Mouse (Mus musculus) c-Kit-positive CD71-positive TER-119-positive erythroid progenitor cells, embryonic 14.5 days (primary cell): Measurements from ENCODE around the gene Zc3h12c.

Experiments
- DNase-seq: peaks from one replicate; pipeline ENCODE4 v3.0.0-alpha.2; 2013; ENCODE audit warnings: low spot score

Zc3h12c gene

GRCm38 (mm10) chr9:52165706-52166090 lies 2.7 kb downstream of the Zc3h12c start:
- DNase-seq: no peak

- DNase-seq: no peak
These were observed 3.2 kb downstream of the Zc3h12c start for GRCm38 (mm10) chr9:52165076-52165705.

DNA sequence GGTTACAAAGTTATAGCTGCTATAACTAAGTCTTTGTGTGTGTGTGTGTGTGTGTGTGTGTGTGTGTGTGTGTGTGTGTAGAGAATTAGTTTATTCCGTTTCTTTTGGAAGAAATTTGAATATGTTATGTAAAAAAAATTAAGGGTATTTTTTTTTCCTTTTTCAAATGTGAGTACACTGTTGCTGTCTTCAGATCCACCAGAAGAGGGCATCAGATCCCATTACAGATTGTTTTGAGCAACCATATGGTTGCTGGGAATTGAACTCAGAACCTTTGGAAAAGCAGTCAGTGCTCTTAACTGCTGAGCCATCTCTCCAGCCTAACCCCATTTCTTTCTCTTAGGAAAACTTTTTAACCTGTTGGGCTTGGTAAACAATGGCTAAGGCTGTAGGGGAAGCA lies 7.9 kb downstream of the Zc3h12c start:
- DNase-seq: no peak

DNA sequence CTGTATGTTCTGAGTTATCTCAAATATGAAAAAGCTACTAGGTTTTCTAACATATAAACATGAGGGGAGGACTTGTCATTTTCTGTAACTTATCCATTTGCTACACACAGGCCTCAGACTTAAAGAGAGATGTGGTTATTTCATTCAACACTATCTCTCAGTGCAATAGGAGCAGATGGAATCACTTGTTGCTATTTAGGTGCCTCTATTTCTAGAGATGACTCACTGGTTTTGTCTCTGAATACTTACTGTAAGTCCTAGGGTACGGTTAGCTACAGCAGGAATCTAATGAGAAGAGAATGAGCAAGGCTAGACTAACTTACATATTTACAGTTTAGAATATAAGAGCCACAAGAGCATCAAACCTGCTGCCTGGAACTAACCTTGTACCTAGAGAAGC lies 9.8 kb downstream of the Zc3h12c start:
- no peak for DNase-seq

- DNase-seq: no peak
These were observed 13.0 kb downstream of the Zc3h12c start for GRCm38 (mm10) chr9:52155417-52155816.

GRCm38 (mm10) chr9:52154253-52154652 lies 14.1 kb downstream of the Zc3h12c start:
- no peak for DNase-seq

DNA sequence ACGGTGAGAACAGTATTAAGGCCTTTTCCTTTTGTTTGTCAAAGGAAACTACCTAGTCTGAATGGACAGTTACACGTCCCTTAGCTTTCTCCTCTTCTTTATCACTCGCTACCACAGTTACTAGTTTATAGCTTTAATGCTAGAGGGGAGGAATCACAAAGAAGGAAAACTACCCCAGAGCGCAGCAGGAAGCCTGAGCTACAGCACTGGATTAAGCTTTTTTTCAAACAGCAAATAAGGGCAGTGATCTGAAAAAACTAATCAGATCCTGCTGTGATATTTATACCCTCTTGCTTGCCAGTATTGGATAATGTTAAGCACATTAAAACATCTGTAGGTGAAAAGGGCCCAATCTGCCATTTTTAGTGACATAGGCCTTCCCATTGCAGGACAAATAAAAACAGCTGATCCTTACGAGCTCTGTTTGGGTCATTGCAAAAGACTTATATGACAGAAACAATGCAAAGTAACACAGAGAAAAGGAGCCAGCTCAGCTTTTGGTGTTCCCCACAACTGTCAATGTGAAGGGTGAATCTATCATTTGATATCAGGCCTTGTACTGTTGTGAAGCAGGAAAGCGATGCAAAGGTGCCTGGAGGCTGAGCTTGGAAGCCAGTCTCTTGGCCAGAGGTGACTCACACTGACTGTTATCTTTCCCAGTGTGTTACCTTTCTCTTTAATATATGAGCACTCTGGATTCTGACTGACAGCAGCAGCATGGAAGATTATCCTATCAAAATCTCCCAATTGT lies 16.1 kb downstream of the Zc3h12c start:
- DNase-seq: no peak

- no peak for DNase-seq
These were observed 18.6 kb downstream of the Zc3h12c start for GRCm38 (mm10) chr9:52149768-52150167.

DNA sequence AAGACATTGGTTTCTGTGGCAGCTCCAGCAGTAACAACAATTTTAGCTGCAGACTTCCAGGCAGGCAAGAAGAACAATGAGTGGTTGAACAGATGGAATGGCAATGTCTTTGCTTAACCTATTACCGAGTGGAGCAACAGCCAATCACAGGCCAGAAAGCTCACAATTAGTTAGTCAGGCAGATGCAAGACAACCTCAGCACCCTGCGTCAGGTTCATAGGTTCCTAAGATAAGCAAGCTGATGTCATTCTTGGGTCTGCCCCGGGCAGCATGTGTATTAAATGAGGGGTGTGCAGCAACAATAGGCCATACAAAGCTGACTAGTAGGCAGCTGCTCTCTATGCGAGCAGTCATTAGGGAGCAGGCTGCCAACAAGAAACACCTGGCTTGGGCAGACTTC lies 19.1 kb downstream of the Zc3h12c start:
- DNase-seq: no peak

DNA sequence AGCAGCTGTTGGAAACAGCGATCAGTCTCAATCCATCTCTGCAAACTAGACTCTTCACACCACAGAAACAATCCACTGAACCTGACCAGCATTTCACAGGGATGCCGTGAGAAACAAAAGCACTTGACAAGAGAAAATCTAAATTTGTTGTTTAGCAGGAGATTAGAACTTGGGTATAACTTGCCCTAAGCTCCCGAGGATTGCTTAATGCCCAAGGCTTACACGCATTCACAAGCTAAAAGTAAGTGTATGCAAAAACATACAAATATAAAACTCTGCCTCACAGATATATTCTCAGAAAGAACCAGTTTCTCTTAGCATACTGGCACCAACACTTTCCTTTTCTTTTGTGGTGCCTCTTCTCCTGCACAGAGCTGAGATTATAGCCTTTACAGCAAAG lies 19.5 kb downstream of the Zc3h12c start:
- no peak for DNase-seq

DNA sequence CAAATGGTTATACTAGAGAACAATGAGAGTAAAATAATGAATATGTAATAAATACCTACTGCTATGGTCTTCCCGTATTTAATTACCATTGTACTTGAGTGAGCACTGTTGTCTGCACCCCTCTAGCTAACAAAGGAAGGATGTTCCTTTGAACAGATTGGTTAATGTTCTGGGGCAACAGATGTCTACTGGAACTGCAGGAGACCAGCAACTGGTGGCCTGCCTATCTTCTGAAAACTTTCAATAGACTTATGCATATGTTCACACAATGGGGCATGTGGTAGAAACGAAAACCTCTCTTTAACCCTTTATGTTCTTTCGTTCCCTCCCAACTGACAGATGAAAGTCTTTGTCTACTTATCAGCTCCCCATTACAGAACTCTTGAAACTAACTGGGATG lies 20.1 kb downstream of the Zc3h12c start:
- DNase-seq: no peak

DNA sequence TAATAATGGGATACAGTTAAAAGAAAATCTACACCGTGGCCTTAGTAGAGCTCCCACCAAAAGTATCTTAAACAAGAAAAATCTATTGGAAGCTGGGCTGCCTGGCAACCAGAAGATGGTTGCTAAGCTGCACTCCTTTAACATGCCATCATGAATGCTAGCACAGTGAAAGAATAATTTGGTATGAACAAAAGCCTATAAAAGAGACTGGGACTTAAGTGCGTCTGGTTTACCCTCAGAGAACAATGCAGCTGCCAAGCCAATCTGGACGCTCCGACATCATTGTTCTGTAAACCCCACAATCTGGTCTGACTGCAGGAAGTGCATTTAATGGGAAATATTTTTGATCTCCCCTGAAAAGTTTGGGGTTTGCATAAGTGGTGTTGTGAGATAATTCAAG lies 22.1 kb downstream of the Zc3h12c start:
- no peak for DNase-seq

- no peak for DNase-seq
These were observed 35.6 kb downstream of the Zc3h12c start for GRCm38 (mm10) chr9:52132771-52133170.

GRCm38 (mm10) chr9:52130348-52130747 lies 38.0 kb downstream of the Zc3h12c start:
- no peak for DNase-seq

DNA sequence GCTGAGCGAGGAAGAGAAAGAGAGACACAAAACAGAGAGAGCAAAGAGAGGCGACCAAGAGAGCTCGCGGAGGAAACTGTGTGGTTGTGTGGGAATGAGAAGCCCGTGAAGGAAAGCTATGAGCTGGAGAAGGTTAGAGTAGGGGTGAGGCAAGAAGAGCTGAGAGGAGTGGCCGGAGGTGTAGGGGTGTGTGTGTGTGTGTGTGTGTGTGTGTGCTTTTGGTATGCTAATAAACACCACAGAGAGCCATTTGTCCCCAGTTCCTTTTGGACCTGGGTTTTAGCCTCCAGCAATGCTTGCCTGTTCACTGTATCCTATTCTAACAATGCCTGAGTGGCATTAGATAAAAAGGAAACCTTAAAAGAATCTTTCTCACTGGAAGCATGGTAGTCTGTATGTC lies 43.1 kb downstream of the Zc3h12c start:
- DNase-seq: no peak

DNA sequence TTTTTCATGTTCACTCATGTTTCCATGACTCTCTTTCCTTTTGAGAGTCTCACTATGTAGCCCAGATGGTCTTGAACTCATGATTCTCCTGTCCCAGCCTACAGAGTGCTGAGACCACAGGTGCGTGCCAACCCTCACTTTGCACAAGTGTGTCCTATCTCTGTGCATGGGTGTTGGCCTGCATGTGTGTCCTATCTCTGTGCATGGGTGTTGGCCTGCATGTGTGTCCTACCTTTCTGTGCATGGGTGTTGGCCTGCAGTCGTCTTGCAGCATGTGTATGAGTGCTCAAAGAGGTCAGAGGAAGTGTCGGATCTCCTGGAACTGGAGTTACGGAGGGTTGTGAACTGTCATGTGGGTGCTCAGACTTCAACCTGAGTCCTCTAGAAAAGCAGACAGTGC lies 49.2 kb downstream of the Zc3h12c start:
- DNase-seq: no peak

DNA sequence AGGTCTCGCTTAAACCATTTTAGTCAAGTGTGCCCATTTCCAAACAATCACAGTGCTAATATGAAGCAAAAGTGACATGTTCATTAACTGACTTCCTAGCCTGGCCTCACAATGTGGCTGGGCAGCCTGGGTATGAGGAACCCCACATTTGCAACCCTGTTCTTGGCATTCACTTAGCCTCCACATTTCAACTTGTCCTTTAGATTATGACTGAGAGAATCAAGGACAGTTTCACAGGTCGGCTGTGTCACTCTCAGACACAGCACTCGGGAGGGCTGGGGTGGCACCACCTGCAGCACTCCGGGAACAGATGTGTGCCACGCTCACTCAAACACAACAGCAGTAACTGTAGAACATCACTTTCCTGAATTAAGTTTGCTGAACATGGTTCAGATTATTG lies 55.3 kb downstream of the Zc3h12c start:
- DNase-seq: no peak

DNA sequence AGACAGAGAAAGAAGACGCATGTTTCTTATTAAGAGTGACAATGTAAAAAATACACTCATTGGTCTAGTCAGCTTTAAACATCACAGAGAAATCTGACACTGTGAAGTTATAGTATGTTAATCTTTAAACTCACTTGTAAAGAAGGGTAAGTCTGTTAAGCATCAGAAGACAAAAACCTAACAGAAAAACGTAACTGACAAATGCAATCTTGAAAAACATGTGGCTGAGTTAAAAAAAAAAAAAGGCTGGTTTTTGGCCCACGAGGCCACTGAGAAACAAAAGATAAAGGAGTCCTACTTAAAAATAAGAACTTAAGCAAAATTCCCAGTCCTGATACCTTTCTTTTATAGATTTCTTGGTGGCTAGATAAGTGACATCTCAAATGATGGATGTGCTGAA lies 57.6 kb downstream of the Zc3h12c start:
- no peak for DNase-seq

DNA sequence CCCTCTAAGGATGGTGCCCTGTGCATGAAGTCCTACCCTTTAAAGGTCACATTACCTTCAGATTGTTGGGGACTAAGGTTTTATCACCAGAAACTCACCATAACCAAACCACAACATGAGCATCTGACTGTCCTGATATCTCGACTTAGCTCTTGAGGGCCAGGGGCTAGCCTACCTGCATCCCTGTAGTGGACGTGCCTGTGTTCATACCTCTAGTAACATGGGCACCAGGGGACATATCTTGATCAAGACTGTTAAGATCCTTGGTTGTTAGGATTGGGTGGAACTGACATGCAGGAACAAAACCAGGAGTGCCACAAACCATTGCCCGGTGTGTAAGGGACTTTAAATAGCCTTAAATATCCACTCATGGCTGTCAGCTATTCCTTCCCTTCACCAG lies 61.2 kb downstream of the Zc3h12c start:
- DNase-seq: no peak

GRCm38 (mm10) chr9:52105423-52105822 lies 62.9 kb downstream of the Zc3h12c start:
- no peak for DNase-seq

DNA sequence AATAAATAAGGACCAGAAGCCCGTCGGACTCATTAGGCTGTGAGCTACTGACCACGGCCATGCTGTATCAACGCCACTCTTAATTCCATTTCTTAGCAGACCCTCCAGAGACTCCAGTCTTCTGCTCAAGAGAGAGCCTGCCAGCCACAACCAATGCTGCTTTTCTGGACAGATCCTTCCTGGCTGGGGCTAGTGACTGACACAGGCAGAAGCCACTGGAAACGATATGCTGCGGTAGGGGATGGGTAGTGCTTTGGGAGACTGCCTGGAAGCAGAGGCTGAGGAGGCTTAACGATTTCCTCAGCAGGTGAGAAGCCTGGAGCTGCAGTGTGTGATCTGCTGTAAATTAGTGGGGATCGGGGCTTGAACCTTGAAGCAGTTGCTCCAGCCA lies 64.2 kb downstream of the Zc3h12c start:
- no peak for DNase-seq

- peak; percentile 37 for DNase-seq
These were observed 64.7 kb downstream of the Zc3h12c start for GRCm38 (mm10) chr9:52103448-52104224.
